Mouse (Mus musculus): ENCODE data around the gene Bbs2. TPM values are rescaled to one million over a fixed set of nuclear protein-coding genes. Genes with fewer than 3 reads are reported as not detected.
"Not testable (repeated sequence)": the region's sequence is repeated elsewhere in the genome, so short reads cannot be mapped to it uniquely, and the experiment has no call there.

Bbs2 gene
- total RNA-seq (2014; fragmentation: Nextera tagmentation) (5.3 and 11.9 TPM in 2 replicates), total RNA-seq (2017) (2.0 and 15.9 TPM in 2 replicates)

DNA sequence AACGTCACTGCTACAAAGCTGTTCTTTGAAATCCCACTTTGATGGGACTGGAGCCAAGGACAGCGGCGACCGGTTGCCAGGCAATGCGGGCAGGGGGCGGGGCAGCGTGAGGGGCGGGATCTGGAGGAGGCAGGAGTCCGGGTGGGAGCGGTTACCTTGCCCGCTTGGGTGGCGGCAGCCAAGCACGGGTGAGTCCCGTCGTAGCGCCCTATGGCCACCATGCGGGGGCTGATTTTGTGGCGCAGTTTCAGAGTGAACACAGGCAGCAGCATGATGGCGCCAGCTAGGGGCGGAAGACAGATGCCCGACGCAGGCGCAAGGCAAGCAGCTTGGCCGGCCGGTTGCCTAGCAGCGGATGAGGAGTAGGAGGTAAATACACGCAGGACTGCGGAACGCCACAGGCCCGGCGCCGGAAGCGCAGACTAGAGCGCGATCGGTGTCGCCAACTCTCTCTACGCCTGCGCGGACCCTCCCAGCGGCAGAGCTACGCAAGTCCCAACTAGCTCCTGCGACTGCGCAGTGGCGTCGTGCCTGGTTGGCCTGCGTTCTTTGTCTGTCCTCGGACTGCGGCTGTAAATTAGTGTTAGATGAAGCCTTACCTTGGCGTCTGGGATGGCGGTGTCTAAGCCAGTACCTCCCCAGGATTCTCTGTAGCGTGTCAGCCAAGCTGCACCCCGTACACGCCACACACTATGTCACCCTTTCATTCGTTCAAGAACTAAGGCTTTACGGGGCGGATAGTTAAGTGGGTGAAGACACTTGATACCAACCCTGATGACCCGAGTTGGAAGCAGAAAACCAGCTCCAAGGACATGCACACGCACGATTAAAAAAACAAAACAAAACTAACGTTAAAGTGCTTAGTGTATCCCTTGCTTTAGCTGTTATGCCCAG is at the start of gene Bbs2:
TSS of gene Bbs2 (minus strand) at position 848 of the 894 bp plus-strand sequence.
- ATAC-seq (replicated peaks; ENCODE audit: low FRiP score, low TSS enrichment, poor library complexity, severe bottlenecking), result peak; percentile 98

DNA sequence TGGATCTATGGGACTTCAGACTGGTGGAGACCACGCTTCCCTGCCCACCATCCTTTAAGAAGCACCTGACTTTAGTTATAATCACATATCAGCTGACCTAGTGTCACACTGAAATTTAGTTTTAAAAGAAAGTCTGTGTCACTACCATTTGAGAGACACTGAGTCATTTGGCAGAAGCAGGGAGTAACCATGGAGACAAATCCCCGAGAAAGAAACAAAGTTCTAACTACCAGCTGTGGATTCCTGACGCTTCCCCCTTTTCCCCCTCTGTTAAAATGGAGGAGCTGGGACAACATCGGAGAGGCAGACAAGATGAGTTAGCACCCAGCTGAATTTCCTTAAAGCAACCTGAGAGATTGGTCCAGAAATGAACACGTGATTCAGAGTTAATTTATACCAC is 49.5 kb upstream of the Bbs2 start:
- no peak for ATAC-seq (replicated peaks; ENCODE audit: low FRiP score, low TSS enrichment, poor library complexity, severe bottlenecking)

DNA sequence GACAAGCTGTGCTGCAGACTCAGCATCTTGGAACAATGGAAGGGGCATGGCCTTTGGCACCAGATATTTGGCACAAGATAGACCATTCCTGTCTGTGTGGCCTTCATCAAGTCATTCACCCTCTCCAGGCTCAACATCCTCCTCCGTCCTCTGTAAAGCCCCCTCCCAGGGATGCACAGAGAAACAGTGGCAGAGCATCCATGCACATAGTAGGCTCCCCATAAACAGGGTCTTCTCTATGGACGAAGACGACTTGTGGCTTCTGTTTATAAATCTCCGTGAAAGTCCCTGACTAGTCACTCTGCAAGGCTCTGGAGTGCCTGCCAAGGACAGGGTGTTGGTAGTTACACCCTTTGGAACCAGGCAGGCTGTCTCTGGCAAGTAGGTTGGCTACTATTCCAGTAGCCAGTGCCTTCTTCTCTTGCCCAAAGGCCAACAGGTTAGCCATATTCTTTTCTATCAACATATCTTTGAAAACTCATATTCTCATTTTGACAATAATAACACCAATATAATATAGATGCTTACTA is 41.6 kb upstream of the Bbs2 start:
- ATAC-seq (replicated peaks; ENCODE audit: low FRiP score, low TSS enrichment, poor library complexity, severe bottlenecking), result no peak

DNA sequence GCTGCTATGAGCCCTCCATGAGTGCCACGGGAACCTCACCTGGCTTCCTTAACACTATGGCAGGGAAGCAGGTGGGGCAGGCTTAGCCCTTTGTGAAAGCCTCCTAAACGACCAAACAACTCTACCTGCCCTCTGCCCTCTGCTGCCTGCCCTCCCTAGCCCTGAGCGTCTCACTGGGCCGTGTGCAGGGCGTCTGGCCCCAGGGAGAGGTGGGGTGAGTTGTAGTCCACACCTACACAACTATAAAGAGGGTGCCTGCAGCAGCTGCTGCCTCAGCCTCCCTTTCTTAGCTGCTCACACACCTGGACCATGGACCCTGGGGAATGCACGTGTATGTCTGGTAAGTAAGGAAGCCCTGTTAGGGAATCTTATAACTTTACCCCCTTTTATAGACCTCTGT is 38.2 kb upstream of the Bbs2 start, which contains the start of gene Mt4:
TSS of gene Mt4 (plus strand) at position 265 of the 400 bp plus-strand sequence.
- no peak for ATAC-seq (replicated peaks; ENCODE audit: low FRiP score, low TSS enrichment, poor library complexity, severe bottlenecking)

DNA sequence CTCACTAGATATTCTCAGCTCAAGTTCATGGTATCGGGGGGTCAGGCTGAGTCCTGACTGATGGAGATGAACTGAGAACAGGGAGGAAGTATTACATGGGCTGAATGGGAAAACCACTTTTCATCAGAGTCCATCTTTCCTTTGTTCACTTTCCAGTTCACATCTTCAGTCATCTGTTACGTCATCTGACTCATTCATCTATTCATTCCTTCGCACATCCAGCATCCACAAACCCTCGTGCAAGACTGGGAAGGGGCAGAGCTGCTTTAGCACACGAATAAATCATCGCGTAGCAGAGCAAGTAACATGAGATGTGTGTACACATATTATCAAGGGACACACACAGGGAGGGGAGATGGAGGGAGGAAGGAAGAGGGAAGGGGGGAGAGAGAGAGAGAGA is 37.5 kb upstream of the Bbs2 start:
- no peak for ATAC-seq (replicated peaks; ENCODE audit: low FRiP score, low TSS enrichment, poor library complexity, severe bottlenecking)

DNA sequence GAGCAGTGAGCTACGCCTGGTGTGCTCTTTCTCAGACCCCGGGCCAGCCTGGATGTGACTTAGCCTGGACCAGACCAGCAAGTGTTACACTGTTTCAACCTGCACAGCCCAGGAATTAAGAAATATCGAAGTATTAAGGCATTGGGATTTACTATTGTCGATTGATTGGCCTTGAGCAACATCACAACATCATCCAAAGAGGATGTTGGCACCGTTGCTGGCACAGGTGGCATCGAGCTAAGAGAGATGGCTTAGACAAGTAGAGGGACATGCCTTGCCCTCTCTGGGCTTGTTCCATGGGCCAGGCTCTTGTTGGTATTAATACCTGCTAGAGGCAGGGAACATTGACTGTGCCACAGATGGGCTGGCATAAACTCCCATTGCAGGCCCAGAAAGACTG is 36.8 kb upstream of the Bbs2 start:
- ATAC-seq (replicated peaks; ENCODE audit: low FRiP score, low TSS enrichment, poor library complexity, severe bottlenecking), result no peak

DNA sequence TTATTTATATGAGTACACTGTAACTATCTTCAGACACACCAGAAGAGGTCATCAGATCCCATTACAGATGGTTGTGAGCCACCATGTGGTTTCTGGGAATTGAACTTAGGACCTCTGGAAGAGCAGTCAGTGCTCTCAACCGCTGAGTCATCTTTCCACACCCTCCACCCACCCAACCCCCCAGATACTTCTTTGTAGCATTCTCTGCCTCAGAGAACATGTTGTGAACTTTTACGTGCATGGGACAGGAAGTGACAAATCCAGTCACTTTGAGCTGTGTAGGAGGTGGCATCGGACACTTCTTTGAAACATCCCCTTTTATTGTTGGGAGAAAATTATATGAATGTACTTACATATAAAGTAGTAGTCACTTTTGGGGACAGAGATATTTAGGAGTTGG is 35.9 kb upstream of the Bbs2 start:
- not testable (repeated sequence) for ATAC-seq (replicated peaks; ENCODE audit: low FRiP score, low TSS enrichment, poor library complexity, severe bottlenecking)

DNA sequence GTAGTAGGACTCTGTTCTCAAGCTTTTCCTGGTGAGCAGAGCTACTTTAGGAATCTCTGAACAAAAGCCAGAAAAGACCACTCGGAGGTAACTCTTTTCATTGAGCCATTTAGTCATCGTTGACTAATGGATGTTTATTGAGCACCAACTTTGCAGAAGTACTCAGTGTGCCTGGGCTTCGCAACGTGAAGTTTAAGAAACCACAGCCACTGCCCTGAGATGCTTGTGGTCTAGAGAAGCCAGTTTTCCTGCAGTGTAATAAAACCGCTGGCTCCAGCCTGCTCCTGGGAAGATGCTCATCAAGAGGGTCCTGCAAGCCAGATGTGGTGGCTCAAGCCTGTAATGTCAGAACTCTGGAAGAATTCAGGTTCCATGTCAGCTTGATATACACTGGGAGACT is 33.4 kb upstream of the Bbs2 start:
- no peak for ATAC-seq (replicated peaks; ENCODE audit: low FRiP score, low TSS enrichment, poor library complexity, severe bottlenecking)

DNA sequence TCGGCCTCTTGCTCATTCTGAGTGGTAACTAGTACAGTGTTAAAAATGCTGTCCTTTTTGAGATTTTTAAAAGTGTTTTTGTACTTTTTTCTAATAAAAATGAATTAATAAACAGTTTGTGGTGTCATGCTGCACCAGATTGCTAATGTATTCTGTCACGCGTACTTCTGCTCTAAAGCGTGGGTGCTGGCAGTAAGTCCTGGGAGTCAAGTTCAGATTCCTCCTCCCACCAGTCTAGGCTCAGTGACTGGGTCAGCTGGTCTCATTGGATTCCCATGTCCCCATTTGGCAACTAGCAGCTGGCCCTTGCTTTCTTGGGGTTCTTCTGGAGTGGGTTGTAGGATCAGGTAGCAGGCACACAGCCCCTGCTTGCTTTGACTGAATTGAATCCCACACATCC is 31.4 kb upstream of the Bbs2 start:
- no peak for ATAC-seq (replicated peaks; ENCODE audit: low FRiP score, low TSS enrichment, poor library complexity, severe bottlenecking)

DNA sequence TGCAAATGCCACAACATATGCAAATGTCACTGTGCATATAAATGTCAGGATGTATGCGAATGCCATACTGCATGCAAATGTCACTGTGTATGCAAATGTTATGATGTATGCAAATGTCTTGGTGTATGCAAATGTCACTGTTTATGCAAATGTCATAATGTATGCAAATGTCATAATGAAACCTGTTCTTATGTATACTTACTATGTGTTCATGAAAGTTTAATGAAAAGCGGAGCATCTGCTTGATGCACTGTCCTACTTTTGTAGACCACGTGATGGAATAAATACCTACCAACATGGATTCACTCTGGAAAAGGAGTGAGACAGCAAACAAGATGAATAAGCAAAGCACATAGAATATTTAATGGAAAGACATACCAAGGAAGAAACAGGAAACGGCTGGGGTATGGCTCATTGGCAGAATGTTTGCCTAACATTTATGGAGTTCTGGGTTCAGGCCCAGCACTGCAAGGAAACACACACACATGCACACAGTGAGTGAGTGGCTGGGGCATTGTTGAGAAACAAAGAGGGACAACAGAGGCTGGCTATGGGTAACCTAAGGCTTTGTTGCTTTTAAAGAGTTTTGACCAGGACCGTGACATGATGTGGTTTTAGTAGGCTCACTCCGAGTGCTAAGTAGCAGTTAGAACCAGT is 30.5 kb upstream of the Bbs2 start:
- ATAC-seq (replicated peaks; ENCODE audit: low FRiP score, low TSS enrichment, poor library complexity, severe bottlenecking), result no peak

DNA sequence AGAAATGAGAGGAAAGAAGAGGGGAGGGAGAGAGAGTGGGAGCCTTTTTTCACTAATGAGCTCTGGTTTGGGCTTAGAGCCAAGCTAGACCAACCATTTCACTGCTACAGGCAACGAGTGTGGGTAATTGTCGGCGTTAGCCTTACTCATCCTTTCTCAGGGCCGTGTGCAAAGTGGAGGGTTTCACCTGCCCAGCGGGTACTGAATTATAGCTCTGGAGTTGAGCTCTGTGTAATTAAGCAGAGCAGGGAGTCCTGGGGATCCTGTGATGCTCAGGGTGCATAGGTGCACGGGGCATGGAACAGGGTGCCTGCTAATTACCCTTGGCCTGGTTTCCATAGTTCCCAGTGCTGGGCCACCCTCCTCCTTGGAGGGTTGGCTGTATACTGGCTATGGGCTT is 29.0 kb upstream of the Bbs2 start:
- no peak for ATAC-seq (replicated peaks; ENCODE audit: low FRiP score, low TSS enrichment, poor library complexity, severe bottlenecking)

DNA sequence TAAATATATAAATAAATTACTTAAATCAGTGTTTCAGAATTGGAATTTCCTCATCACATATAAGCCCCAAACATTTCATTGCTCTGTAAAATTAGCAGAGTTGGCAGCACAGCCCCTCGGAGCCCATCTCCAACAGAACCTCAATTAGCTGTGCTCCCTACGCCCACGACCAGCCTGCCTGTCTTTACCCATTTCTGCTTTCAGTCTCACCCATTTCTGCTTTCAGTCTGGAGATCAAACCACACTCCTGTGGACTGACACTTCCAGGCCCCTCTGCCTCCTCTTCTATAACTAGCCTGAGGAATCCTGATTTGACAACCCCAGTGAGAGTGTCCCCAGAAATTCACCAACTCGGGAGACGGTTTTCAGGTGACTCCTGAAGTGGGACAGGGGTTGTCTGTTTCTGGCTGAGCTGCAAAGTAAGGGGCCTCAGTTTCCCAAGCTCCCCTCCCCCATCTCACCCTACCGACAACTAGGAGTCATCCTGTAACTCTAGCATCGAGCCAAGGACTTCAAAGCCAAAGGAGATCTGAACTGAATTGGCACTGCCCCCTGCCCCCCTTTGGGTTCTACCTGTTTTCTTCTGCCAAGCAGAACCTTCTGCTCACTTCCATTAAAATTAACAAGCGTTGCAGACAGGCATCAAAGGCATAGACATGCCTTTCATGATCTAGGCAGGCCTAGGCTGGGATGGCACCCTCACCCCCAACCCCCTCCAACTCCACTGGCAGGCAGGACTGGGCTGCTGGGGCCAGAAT is 24.2 kb upstream of the Bbs2 start:
- ATAC-seq (replicated peaks; ENCODE audit: low FRiP score, low TSS enrichment, poor library complexity, severe bottlenecking), result no peak

DNA sequence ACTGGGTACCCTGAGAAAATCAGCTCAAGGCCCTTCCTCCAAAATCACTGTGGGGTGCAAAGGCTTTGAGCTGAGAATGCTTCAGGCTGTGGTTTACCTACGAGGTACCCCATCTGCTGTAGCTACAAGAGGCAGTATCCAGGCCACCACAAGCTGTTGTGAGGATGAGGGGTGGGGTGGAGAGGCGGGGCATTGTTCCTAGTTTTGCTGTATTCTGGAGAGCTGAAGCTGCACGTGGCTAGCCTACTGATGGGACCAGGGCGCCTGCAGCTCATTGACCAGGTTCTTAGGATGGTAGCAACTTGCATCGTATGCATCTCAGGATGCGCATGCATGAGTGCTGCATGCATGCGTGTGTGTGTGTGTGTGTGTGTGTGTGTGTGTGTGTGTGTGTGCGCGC is 22.9 kb upstream of the Bbs2 start:
- ATAC-seq (replicated peaks; ENCODE audit: low FRiP score, low TSS enrichment, poor library complexity, severe bottlenecking), result no peak

DNA sequence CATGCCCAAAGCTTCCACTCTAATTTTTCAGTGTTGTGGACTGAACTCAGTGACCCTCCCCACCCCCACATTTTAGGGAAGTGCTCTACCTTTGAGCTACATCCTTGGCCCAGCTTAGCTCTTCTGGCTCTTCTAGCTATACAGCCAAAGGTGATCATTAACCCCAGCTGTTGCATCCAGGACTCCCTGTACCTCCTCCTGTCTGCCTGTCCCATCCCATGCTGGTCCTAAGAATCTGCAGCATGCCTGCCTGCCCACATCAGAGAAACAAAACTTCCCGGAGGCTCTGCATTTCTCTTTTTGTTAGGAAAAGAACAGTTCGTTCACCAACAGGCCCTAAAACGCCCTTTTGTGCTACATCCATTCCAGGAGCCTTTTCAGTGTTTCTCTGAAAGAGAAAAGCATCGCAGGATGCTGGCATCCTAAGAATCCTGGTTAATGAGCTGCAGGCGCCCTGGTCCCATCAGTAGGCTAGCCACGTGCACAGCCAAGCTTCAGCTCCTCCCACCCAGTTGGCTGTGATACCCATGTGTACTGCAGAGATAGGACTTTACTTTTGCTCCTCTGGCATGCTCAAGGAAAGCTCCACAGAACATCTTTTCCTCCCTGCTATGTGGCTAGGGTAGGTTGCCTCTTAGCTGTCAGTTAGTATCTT is 20.2 kb upstream of the Bbs2 start:
- ATAC-seq (replicated peaks; ENCODE audit: low FRiP score, low TSS enrichment, poor library complexity, severe bottlenecking), result peak; percentile 97

DNA sequence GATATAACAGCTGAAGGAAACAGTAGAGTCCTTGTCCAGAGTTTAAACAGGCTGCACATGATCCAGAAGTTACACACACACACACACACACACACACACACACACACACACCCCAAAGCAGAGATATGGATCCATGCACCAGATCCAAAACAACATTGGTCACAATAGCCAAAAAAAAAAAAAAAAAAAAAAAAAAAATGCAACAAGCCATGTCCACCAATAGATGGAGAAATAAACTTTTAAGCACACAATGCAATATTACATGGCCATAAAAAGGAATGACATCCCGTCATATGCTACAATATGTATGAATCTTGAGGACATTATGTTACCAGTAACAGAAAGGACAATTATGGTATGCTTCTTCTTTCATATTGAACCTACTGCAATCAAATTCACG is 15.2 kb upstream of the Bbs2 start:
- no peak for ATAC-seq (replicated peaks; ENCODE audit: low FRiP score, low TSS enrichment, poor library complexity, severe bottlenecking)

DNA sequence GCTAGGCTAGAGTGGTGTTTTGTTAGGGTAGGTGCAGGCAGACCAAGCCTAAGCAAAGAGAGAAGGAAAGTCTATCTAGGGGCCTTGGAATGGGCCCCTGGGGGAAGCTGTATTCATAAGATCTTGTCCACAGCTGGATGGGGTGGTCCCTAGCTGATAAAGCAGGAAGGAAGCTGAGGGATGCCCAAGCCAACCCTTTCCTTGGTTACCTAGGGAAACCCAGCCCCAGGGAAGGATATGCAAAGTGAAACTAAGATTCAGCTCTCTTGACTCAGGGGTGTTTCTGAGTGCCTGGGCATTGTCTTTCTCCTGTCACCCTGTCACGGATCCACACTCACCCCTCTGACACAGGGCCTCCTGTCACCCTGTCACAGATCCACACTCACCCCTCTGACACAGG is 14.7 kb upstream of the Bbs2 start:
- no peak for ATAC-seq (replicated peaks; ENCODE audit: low FRiP score, low TSS enrichment, poor library complexity, severe bottlenecking)

DNA sequence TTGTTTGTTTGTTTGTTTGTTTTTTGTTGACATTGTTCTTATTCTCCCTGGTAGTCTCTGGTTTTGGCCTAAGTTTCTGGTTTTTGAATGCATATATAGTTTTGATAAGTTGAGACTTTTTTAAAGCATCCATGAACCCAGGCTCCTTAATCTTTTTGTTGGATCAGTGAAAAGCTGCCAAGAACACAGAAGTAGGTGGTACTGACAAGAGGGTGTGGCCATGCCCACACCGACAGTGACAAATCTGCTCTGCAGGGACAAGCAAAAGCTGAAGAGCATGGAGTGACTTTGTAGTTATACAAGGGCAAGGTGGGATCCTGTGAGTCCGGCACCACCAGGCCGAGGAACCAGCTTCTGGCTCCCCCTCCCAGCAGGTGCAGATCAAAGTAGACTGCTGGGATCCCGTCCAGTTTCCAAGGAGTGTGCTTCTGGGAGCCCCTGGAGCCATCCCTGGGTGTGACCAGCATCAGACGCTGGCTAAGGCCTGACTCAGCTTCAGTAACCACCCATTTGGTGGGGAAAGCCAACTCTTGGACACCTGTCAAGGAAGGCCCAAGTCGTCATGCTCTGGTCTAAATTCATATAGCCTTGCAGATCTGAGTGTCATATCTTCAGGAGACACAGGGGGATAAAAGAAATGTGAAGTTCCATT is 11.9 kb upstream of the Bbs2 start:
- peak; percentile 82 for ATAC-seq (replicated peaks; ENCODE audit: low FRiP score, low TSS enrichment, poor library complexity, severe bottlenecking)

DNA sequence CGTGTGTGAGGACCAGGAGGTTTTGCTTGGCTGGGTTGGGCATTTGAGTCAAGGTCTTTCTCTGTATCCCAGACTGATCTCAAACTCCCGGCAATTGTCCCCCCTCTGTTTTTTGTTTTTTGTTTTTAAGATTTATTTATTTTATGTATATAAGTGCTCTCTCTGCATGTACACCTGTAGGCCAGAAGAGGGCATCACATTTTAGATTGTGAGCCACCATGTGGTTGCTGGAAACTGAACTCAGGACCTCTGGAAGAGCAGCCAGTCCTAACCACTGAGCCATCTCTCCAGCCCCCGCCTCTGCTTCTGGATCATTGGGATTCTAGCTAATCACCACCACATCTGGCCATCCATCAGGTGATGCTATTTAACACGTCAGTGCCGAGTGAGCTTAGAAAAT is 11.1 kb upstream of the Bbs2 start:
- ATAC-seq (replicated peaks; ENCODE audit: low FRiP score, low TSS enrichment, poor library complexity, severe bottlenecking), result no peak

DNA sequence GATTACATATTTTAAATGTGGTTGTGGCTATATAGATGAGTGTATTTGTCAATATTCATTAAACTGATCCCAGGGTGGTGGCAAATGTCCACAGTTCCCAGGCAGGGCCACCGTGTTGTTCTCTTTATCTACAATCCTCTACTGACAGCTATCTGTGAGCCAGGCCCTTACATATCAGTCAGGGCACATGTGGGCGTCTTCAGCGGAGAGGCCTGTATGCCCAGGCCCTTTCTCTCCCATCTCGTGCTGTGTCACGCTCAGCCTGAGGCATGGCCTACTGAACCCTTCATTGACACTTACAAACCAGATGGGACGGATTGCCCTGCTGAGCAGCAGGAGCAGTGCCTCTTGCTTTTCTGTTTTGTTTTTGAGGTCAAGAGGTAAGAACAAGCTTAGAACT is 10.7 kb upstream of the Bbs2 start:
- ATAC-seq (replicated peaks; ENCODE audit: low FRiP score, low TSS enrichment, poor library complexity, severe bottlenecking), result peak; percentile 86

Measured in megakaryocyte-erythroid progenitor cell, adult 5-6 weeks (primary cell).